Mouse (Mus musculus) limb, embryonic 11.5 days (tissue): ENCODE data around the gene Whrn. TPM values are rescaled to one million over a fixed set of nuclear protein-coding genes. Genes with fewer than 3 reads are reported as not detected.

Experiments
- ATAC-seq: fragments of 200-750 bp; cut with Nextera tagmentation; 2 replicates; pipeline ENCODE4 v1.8.0; 2017; ENCODE audit warnings: low read depth; ENCODE audit not compliant: insufficient number of reproducible peaks, low FRiP score, low TSS enrichment
- DNase-seq: peaks from one replicate; pipeline ENCODE4 v3.0.0-alpha.2; 2015; ENCODE audit warnings: low spot score
- H3K27ac ChIP-seq: fragments of 300-500 bp; sonication (generic); replicated peaks from 2 replicates; pipeline ENCODE4 v1.5.1; 2014; ENCODE audit warnings: low read depth, mild to moderate bottlenecking, low read length
- H3K27me3 ChIP-seq: fragments of 300-500 bp; sonication (generic); 2 replicates; pipeline ENCODE4 v1.6.1; 2014; ENCODE audit warnings: mild to moderate bottlenecking, low read length, mixed read lengths; ENCODE audit not compliant: control insufficient read depth, insufficient read depth
- H3K36me3 ChIP-seq: fragments of 300-500 bp; sonication (generic); 2 replicates; pipeline ENCODE4 v1.6.1; 2014; ENCODE audit warnings: mild to moderate bottlenecking, low read length, moderate library complexity, mixed read lengths; ENCODE audit not compliant: control insufficient read depth, insufficient read depth
- H3K4me1 ChIP-seq: fragments of 300-500 bp; sonication (generic); 2 replicates; pipeline ENCODE4 v1.6.1; 2014; ENCODE audit warnings: low read length, mixed read lengths; ENCODE audit not compliant: control insufficient read depth, insufficient read depth
- H3K4me2 ChIP-seq: fragments of 300-500 bp; sonication (generic); 2 replicates; pipeline ENCODE4 v1.6.1; 2014; ENCODE audit warnings: low read depth, mild to moderate bottlenecking, moderate library complexity; ENCODE audit not compliant: severe bottlenecking
- H3K4me3 ChIP-seq: fragments of 300-500 bp; sonication (generic); 2 replicates; pipeline ENCODE4 v1.5.1; 2014; ENCODE audit warnings: low read depth, low read length
- H3K9ac ChIP-seq: fragments of 300-500 bp; sonication (generic); 2 replicates; pipeline ENCODE4 v1.6.1; 2014; ENCODE audit warnings: mild to moderate bottlenecking, low read length
- H3K9me3 ChIP-seq: fragments of 300-500 bp; sonication (generic); 2 replicates; pipeline ENCODE4 v1.6.1; 2016; ENCODE audit warnings: low read length; ENCODE audit not compliant: control insufficient read depth
- WGBS: fragments of 180-500 bp; shearing (Covaris S2); extraction: QIAGEN DNeasy Blood & Tissue Kit; methylation state at CpG from one replicate; pipeline ENCODE4 v1.1.7; 2014; 5-methylcytosine and 5-hydroxymethylcytosine counted together
- polyA plus RNA-seq: library from polyadenylated mRNA; unstranded; fragments of >200 nt; fragmentation: Nextera tagmentation; extraction: Ambion mirVana; gene quantifications from 2 replicates; pipeline ENCODE4 v1.2.1, GENCODE M21; 2014

Whrn gene
- polyA plus RNA-seq, 1 experiment from 2014 or later, result 14.0 TPM

GRCm38 (mm10) chr4:63431098-63431497 is 64.7 kb downstream of the Whrn start:
- no peak for DNase-seq
- H3K27me3 ChIP-seq, result no peaks in the 10 kb centered on the region
- H3K4me1 ChIP-seq, result peaks cover 8% of the 10 kb centered on the region; the same call in 1 of the 2 replicates
- H3K9ac ChIP-seq, result no peak overlapping the region
- no peak overlapping the region for H3K4me2 ChIP-seq
- no peaks in the 10 kb centered on the region for H3K9me3 ChIP-seq
- no peak overlapping the region for H3K4me3 ChIP-seq
- H3K27ac ChIP-seq, result 0 out of 2 replicates have a peak overlapping the region, but pooled peaks have one; percentile 6
- H3K36me3 ChIP-seq, result no peaks in the 10 kb centered on the region
- no peak for ATAC-seq
- WGBS, result 90% methylated on average over 5 of the region's 5 CpGs

GRCm38 (mm10) chr4:63430357-63430756 is 65.4 kb downstream of the Whrn start:
- 50% methylated on average over 3 of the region's 3 CpGs for WGBS
- H3K36me3 ChIP-seq, result no peaks in the 10 kb centered on the region
- no peaks in the 10 kb centered on the region for H3K9me3 ChIP-seq
- no peak overlapping the region for H3K4me3 ChIP-seq
- ATAC-seq (no peak), DNase-seq (no peak)
- H3K9ac ChIP-seq, result no peak overlapping the region
- 0 out of 2 replicates have a peak overlapping the region, but pooled peaks have one; percentile 21 for H3K27ac ChIP-seq
- H3K4me2 ChIP-seq, result no peak overlapping the region
- H3K4me1 ChIP-seq, result peaks cover 8% of the 10 kb centered on the region
- H3K27me3 ChIP-seq, result no peaks in the 10 kb centered on the region

- Histone ChIP-seq H3K9ac (no peak overlapping the region), H3K4me1 (peaks cover 11% of the 10 kb centered on the region), H3K4me3 (no peak overlapping the region), H3K36me3 (no peaks in the 10 kb centered on the region), H3K27me3 (no peaks in the 10 kb centered on the region), H3K9me3 (no peaks in the 10 kb centered on the region), H3K27ac (no peak overlapping the region), H3K4me2 (no peak overlapping the region)
- ATAC-seq (no peak), DNase-seq (no peak)
- 44% methylated on average over 8 of the region's 8 CpGs for WGBS
Measured at GRCm38 (mm10) chr4:63426308-63426707, 69.5 kb downstream of the Whrn start.

GRCm38 (mm10) chr4:63423811-63424210 is 72.0 kb downstream of the Whrn start:
- Histone ChIP-seq H3K27me3 (no peaks in the 10 kb centered on the region), H3K4me3 (no peak overlapping the region), H3K4me2 (no peak overlapping the region), H3K36me3 (no peaks in the 10 kb centered on the region), H3K9me3 (no peaks in the 10 kb centered on the region), H3K9ac (no peak overlapping the region), H3K4me1 (peaks cover 6% of the 10 kb centered on the region; the same call in 1 of the 2 replicates), H3K27ac (no peak overlapping the region)
- ATAC-seq, result no peak
- DNase-seq, result no peak
- WGBS, result 19% methylated on average over 5 of the region's 5 CpGs

- WGBS, result 58% methylated on average over 1 of the region's 1 CpGs
- H3K27me3 ChIP-seq, result no peaks in the 10 kb centered on the region
- ATAC-seq, result no peak
- H3K9me3 ChIP-seq, result no peaks in the 10 kb centered on the region
- DNase-seq, result no peak
- no peak overlapping the region for H3K4me2 ChIP-seq
- no peak overlapping the region for H3K27ac ChIP-seq
- peaks cover 6% of the 10 kb centered on the region; the same call in 1 of the 2 replicates for H3K4me1 ChIP-seq
- H3K9ac ChIP-seq, result no peak overlapping the region
- H3K36me3 ChIP-seq, result no peaks in the 10 kb centered on the region
- no peak overlapping the region for H3K4me3 ChIP-seq
Measured at GRCm38 (mm10) chr4:63423231-63423630, 72.6 kb downstream of the Whrn start.

- H3K4me3 ChIP-seq, result no peak overlapping the region
- WGBS, result 80% methylated on average over 14 of the region's 14 CpGs
- ATAC-seq (no peak), DNase-seq (no peak)
- no peak overlapping the region for H3K9ac ChIP-seq
- no peak overlapping the region for H3K27ac ChIP-seq
- no peaks in the 10 kb centered on the region for H3K36me3 ChIP-seq
- H3K9me3 ChIP-seq, result no peaks in the 10 kb centered on the region
- H3K27me3 ChIP-seq, result no peaks in the 10 kb centered on the region
- H3K4me2 ChIP-seq, result no peak overlapping the region
- 0 out of 2 replicates have a peak, but pooled peaks cover 7% of the 10 kb centered on the region for H3K4me1 ChIP-seq
Measured at GRCm38 (mm10) chr4:63420143-63420920, 75.5 kb downstream of the Whrn start.

GRCm38 (mm10) chr4:63418270-63418669 is 77.5 kb downstream of the Whrn start:
- no peaks in the 10 kb centered on the region for H3K36me3 ChIP-seq
- 80% methylated on average over 11 of the region's 11 CpGs for WGBS
- no peak overlapping the region for H3K9ac ChIP-seq
- 0 out of 2 replicates have a peak, but pooled peaks cover 3% of the 10 kb centered on the region for H3K4me1 ChIP-seq
- no peak overlapping the region for H3K4me3 ChIP-seq
- H3K4me2 ChIP-seq, result no peak overlapping the region
- ATAC-seq (no peak), DNase-seq (no peak)
- no peak overlapping the region for H3K27ac ChIP-seq
- H3K9me3 ChIP-seq, result no peaks in the 10 kb centered on the region
- no peaks in the 10 kb centered on the region for H3K27me3 ChIP-seq

GRCm38 (mm10) chr4:63417318-63417957 is 78.4 kb downstream of the Whrn start:
- ATAC-seq (peak; percentile 62), DNase-seq (peak; percentile 91)
- Histone ChIP-seq H3K4me3 (no peak overlapping the region), H3K27me3 (no peaks in the 10 kb centered on the region), H3K9me3 (no peaks in the 10 kb centered on the region), H3K4me1 (0 out of 2 replicates have a peak, but pooled peaks cover 3% of the 10 kb centered on the region), H3K36me3 (no peaks in the 10 kb centered on the region), H3K9ac (no peak overlapping the region), H3K4me2 (no peak overlapping the region), H3K27ac (no peak overlapping the region)
- WGBS, result 26% methylated on average over 9 of the region's 9 CpGs
